Mouse (Mus musculus) bone marrow macrophage, adult 2 months (primary cell): ENCODE measurements around the gene Adam1b.

Experiments
- CTCF ChIP-seq: IDR thresholded peaks from 2 replicates; pipeline ENCODE4 v1.5.1; 2012; ENCODE audit warnings: low read depth, mild to moderate bottlenecking, low read length, moderate library complexity
- POLR2A ChIP-seq: IDR thresholded peaks from 2 replicates; pipeline ENCODE4 v1.6.1; 2012; ENCODE audit warnings: mild to moderate bottlenecking, low read depth, low read length, borderline replicate concordance

DNA sequence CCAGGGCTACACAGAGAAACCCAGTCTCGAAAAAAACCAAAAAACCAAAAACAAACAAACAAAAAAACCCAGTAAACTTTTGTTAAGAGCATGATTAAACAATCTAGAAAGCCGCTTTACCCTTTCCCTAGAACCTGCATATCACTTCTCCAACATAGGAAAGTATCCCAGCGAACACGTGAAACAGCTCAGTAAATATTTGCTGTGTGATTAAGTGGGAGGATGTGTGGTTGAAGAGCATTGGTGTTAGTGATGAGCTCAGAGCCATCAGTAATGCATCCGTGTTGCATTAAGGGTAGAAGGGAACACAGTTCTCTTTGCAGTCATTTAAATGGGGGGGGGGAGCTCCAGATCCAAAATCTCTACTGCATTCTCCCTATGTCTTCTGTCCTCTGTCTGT is 18.4 kb downstream of the Adam1b start:
- TF ChIP-seq CTCF (no peak), POLR2A (no peak)
